Mouse (Mus musculus): ENCODE results near the gene Sorcs2.
"Not testable (repeated sequence)": the region's sequence is repeated elsewhere in the genome, so short reads cannot be mapped to it uniquely, and the experiment has no call there.

Gene Sorcs2

DNA sequence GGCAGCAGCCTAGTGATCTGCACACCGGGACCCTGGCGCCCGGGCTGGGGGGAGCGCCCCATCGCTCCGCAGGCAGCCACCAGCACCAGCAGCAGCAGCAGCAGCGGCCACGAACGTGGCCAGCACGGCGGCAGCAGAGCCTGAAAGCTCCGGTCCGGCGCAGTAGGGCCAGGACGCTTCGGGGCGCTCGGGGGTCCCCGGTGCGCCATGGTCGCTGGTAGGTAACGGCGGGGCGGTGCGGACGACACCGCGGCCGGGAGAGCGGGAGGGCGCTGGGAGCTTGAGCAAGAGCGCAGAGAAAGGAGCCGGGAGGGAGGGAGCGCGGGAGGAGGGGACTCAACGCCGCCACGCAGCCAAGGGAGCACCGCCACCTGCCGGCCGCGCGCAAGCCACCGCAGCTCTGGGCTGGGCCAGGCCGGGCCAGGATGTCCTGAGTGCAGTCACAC, at the start of gene Sorcs2:
TSS of gene Sorcs2 (minus strand) at position 303 of the 446 bp plus-strand sequence.
- peak; percentile 97 for DNase-seq

- no peak for DNase-seq
Measured at GRCm38 (mm10) chr5:36446166-36446890, 48.4 kb upstream of the Sorcs2 start.

- no peak for DNase-seq
Measured at GRCm38 (mm10) chr5:36445028-36445427, 47.1 kb upstream of the Sorcs2 start.

DNA sequence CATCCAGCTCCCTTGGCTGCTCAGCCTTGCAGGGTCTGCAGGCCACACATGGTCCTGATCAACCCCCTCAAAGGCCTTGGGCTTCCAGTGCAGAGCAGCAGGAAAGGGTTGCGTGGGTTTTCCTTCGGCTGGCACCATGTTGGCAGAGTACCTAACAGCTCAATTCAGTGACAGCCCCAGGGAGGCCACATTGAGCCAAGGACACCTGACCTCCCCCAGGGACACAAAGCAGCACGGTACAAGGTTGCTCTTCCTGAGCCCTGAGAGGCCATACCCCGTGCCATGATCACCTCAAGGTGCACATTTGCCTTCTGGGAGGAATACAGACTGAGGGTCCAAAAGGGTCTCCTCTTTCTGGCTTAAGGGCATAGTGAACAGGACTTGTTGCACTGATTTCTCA, 46.7 kb upstream of the Sorcs2 start:
- DNase-seq = no peak

DNA sequence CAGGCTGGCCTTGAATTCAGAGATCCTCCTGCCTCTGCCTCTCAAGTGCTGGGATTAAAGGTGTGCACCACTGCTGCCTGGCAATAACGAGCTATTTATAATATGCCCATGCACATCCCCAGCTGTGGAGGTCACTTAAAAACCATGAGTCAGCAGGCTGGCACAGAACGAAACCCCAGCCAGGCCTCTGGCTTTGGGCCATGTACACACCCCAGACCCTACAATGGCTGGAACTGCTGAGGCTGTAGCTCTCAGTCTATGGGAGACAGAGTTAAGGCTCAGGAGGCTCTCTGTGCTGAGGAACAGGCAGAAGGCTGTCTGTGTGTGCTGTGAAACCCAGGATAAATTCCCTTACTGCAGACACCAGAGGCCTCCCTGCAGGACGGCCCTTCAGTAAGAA, 42.8 kb upstream of the Sorcs2 start:
- DNase-seq = no peak

DNA sequence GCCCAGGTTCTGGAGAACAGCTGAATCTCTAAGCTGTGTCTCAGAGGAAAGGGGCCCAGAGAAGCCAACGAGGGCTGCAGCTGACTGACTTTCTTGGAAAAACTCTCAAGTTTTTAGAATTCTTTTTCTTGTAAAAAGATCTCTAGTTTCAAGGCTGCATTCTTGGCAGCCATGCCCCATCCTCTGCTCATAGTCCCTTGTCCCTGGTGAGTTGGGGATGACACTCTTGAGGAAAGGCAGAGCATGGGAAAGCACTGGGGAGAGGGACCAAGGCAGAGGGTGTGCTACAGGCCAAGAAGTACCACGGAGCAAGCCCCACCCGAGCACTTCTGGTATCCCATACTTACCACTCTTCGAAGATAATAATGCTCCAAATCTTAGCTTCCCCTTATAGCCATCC, 38.9 kb upstream of the Sorcs2 start:
- peak; percentile 92 for DNase-seq

DNA sequence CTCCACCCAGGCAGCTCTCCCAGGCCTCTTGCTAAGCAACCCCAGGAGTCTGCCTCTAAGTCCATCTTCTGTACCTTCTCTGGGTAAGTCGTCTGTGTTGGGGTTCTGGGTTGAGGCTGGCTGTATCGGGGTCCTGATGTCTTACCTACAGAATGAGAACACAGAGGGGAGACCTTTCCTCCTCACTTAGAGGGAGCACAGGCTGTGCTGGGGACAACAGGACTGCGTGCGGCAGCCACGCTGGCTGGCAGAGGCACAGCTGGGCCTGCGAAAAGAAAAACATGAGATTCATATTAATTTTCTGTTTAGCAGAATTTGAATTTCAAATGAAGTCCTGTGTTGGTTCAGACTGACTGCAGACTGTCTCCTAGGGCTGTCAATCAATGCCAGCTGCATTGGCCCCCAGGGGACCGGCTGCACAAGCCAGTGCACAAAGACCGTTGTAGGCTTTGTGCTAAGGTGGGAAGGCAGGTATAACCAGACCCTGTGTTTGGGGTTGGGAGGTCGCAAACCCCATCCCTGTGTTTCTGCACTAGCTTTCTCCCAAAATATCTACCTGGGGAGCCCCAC, 36.5 kb upstream of the Sorcs2 start:
- no peak for DNase-seq

DNA sequence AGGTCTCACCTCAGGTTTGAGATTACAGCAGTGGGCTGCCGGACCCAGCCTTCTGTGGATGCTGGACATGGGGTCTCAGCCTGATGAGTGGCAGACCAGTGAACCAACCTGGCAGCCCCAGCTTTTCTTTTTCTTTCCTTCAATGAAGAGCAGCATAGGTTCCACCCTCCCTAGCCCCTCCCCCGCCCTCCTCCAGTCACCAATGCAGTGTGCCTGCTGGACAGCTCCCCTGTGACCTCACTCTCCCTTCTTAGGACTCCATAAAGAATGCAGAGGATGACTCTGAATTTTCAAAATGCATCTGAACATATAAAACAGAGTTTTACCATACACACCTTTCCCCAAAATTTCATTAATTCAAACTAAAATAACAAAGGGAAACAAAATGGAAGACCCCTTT, 33.8 kb upstream of the Sorcs2 start:
- DNase-seq = no peak

DNA sequence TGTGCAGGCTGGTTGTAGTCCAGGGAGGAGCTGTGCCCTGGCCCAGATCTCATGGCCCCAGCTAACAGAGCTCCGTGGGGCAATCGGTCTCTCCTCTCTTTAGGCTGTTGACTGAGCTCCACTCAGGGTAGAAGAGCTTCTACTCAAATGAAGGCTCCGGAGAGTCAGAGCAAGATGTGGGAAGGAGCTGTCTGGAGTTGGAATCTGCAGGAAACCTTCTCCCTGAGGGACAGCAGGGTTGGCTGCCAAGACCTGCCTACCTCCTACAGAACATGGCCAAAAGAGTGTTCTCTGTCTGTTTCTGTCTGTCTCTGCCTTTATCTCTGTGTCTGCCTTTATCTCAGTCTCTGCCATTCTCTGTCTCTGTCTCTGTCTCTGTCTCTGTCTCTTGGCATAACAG, 31.6 kb upstream of the Sorcs2 start:
- no peak for DNase-seq

DNA sequence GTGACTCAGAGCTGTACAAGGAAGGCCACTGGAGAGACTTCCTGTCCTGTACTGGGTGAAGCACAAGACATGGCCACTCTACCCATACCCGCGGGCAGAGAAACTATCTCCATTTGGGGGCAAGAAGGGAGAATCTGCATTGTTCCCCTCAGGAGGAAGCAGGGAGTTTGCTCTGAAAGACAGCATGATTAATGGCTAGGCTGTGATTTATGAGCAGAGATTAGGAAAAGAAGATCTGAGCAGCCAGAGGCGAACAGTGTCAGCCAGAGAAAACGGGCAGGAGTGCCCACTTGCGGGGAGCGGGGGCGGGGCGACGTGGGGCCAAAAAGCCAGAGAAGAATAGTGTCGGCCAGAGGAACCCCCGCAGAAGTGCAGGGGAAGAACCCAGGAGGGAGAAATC, 29.9 kb upstream of the Sorcs2 start:
- no peak for DNase-seq

DNA sequence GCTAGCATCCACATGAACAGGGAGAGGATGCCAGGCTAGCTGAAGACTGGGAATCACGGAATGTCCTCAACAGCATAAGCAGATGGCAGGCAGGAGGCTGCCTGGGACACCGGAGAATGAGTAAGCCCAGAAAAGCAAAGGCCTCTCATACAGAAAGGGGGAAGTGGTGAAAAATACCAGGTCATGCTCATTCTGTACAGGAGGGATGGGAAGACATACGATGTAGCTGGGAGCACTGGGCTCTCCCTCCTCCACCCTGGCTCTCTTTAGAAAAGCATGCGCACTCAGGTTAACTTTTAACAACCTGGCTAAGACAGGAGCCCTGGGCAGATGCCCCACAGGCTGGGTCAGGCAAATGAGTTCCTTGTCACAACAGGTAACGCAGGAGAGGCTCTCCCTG, 28.5 kb upstream of the Sorcs2 start:
- no peak for DNase-seq

GRCm38 (mm10) chr5:36424676-36425075, 26.7 kb upstream of the Sorcs2 start:
- DNase-seq = no peak

DNA sequence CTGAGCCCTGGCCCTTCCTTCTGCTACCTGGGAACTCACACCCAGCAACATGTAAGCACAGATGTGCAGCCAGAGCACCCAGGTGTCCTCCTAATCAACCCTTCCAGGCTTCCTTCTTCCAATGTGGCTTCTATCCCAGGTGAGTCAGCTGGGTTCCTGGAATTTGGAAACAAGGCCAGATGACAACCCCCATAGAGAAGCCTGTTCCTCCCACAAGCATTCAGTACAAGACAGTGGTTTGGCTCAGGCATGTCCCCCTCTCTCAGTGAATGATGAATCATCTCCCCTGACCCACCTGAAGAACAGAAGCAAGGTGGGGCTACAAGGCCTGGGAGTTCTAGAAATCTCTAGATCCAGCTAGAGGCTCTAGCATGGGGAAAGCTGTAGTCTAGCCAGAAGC, 24.8 kb upstream of the Sorcs2 start:
- no peak for DNase-seq

- DNase-seq = no peak
Measured at GRCm38 (mm10) chr5:36419861-36420260, 21.9 kb upstream of the Sorcs2 start.

- DNase-seq = no peak
Measured at GRCm38 (mm10) chr5:36414712-36415331, 16.9 kb upstream of the Sorcs2 start.

GRCm38 (mm10) chr5:36398463-36399364, 775 bp upstream of the Sorcs2 start:
- no peak for DNase-seq

GRCm38 (mm10) chr5:36397384-36397759, 567 bp downstream of the Sorcs2 start:
- DNase-seq = no peak

DNA sequence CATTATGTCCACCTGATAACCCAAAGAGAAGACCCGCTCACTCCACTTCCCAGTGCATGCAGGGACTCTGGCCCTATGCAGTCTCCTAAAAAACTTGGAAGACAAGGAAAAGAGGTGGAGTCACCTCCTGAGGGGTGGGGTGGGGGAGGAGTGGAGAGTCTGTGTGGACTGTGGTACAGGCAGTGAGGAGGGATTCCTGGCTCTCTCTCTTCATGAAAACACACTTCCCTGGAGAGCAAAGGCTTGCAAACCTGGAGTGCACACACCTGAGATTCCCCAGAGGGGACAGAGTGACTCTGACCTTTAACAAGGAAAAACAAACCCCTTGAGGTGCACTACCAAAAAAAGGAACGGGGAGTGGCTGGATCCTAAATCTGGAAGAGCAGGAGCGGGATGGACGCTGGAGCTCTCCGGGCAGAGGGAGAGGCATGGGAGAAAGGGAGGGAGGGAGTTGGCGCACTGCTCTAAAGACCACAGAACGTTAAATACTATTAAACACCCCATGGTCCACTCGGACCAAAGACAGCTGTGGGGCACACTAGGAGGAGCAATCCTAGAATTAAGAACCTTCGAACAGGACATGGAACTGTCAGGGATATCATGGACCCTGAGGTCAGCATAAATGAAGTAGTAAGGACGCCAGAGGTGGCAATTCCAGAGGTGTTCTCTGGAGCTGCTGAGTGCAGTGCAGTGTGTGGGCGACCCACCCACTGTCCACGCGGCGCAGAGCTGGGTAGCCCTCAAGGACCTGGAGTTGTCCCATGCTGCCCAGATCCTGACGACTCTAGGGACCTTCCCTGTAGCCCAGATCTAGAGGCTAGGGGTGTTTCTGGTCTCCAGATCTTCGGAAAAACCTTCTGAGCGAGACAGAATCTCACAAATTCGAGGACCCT, 1.2 kb downstream of the Sorcs2 start:
- no peak for DNase-seq

GRCm38 (mm10) chr5:36396011-36396410, 1.9 kb downstream of the Sorcs2 start:
- peak; percentile 95 for DNase-seq

- DNase-seq = no peak
Measured at GRCm38 (mm10) chr5:36394840-36395515, 3.0 kb downstream of the Sorcs2 start.

DNA sequence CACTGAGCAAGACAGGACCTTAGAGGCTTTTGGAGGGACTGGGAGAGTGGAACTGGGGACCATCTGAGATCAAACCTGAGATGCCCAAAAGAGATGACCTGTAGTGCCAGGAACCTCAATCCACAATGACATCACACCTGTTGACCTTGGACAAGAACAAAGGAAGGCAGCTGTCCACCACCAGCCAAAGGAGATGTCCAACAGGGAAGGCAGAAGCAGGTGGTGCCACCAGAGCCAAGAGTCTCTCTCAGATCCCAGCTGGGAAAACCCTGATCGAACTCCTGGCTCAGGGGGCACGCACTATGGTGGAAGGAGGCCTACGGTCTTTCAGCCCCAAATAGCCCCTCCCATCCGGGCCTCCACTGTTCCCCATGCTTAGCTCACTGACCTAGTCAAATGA, 6.2 kb downstream of the Sorcs2 start:
- no peak for DNase-seq

- DNase-seq = not testable (repeated sequence)
Measured at GRCm38 (mm10) chr5:36390591-36390927, 7.4 kb downstream of the Sorcs2 start.

Measured in heart, adult 11 months (tissue).